Mouse (Mus musculus): ENCODE measurements at regions not wholly inside any gene's neighbourhood (a gene's known extent, or its start where the extent isn't known, plus 50 kb on each side); places are given as distances from the start of the nearest gene placed in this dataset.

GRCm38 (mm10) chr13:5306688-5307087 lies 554.6 kb upstream of the Klf6 start (continued):
- no peak for TF ChIP-seq ETS1 (IDR thresholded peaks at IDR 0.05; ENCODE audit: low read depth, low read length)

GRCm38 (mm10) chr13:5313297-5313696 lies 548.0 kb upstream of the Klf6 start:
- no peak overlapping the region for H3K9ac ChIP-seq (ENCODE audit: control insufficient read depth, low read depth, low read length, poor library complexity, severe bottlenecking)
- H3K27me3 ChIP-seq (ENCODE audit: control insufficient read depth in 1 of 2, insufficient read depth in 2 of 2, low read length in 2 of 2), result no peaks in the 10 kb centered on the region

GRCm38 (mm10) chr13:5315011-5315410 lies 546.3 kb upstream of the Klf6 start:
- no peaks in the 10 kb centered on the region for H3K9me3 ChIP-seq (replicated peaks; ENCODE audit: insufficient read depth, low read length)
- no peaks in the 10 kb centered on the region for H3K4me1 ChIP-seq (ENCODE audit: control insufficient read depth in 1 of 2, insufficient read depth in 2 of 2, low read length in 2 of 2)
- H3K36me3 ChIP-seq (ENCODE audit: control insufficient read depth in 1 of 2, insufficient read depth in 2 of 2, low read length in 2 of 2), result no peaks in the 10 kb centered on the region

More at GRCm38 (mm10) chr13:5313297-5313696, 548.0 kb upstream of the Klf6 start:
- Histone ChIP-seq H3K4me3 (ENCODE audit: control insufficient read depth in 1 of 2, insufficient read depth in 1 of 2, low read depth in 2 of 2, low read length in 2 of 2) (no peak overlapping the region), H3K79me2 (ENCODE audit: control insufficient read depth, insufficient read depth, low read length, poor library complexity) (no peaks in the 10 kb centered on the region), H3K36me3 (ENCODE audit: control insufficient read depth in 1 of 2, insufficient read depth in 2 of 2, low read length in 2 of 2) (no peaks in the 10 kb centered on the region), H3K9me3 (replicated peaks; ENCODE audit: insufficient read depth, low read length) (no peaks in the 10 kb centered on the region), H3K4me1 (ENCODE audit: control insufficient read depth in 1 of 2, insufficient read depth in 2 of 2, low read length in 2 of 2) (no peaks in the 10 kb centered on the region), H3K27ac (ENCODE audit: control insufficient read depth, low read depth, low read length) (no peak overlapping the region)
- DNase-seq (ENCODE audit: low read depth, low spot score), result no peak
- TF ChIP-seq GABPA (IDR thresholded peaks at IDR 0.05; ENCODE audit: low read depth, low read length) (no peak), HCFC1 (IDR thresholded peaks at IDR 0.05; ENCODE audit: low read depth, low read length) (no peak), MAZ (IDR thresholded peaks at IDR 0.05; ENCODE audit: low read depth, low read length) (no peak), NRF1 (IDR thresholded peaks at IDR 0.05; ENCODE audit: insufficient read depth, low read depth, low read length, poor library complexity, severe bottlenecking) (no peak), RAD21 (IDR thresholded peaks at IDR 0.05; ENCODE audit: low read depth, low read length) (no peak), ELF1 (IDR thresholded peaks at IDR 0.05; ENCODE audit: low read depth, low read length) (no peak), MEF2A (IDR thresholded peaks at IDR 0.05; ENCODE audit: extremely low read depth, insufficient replicate concordance, low read depth, low read length, poor library complexity, severe bottlenecking) (no peak), TBP (IDR thresholded peaks at IDR 0.05; ENCODE audit: low read depth, low read length) (no peak), POLR2AphosphoS5 (IDR thresholded peaks at IDR 0.05; ENCODE audit: borderline replicate concordance, low read depth, low read length) (no peak), MYC (IDR thresholded peaks at IDR 0.05; ENCODE audit: low read depth, low read length) (no peak), SIN3A (IDR thresholded peaks at IDR 0.05; ENCODE audit: low read length) (no peak), GATA1 (IDR thresholded peaks at IDR 0.05; ENCODE audit: low read depth, low read length) (no peak), POLR2AphosphoS2 (IDR thresholded peaks at IDR 0.05; ENCODE audit: low read length) (no peak), UBTF (IDR thresholded peaks at IDR 0.05; ENCODE audit: borderline replicate concordance, insufficient read depth, low read depth, low read length) (no peak), POLR2A (IDR thresholded peaks at IDR 0.05; ENCODE audit: control insufficient read depth in 1 of 2, insufficient read depth in 1 of 2, low read depth in 1 of 2, low read length in 2 of 2, poor library complexity in 1 of 2) (no peak), ZMIZ1 (IDR thresholded peaks at IDR 0.05; ENCODE audit: low read depth, low read length) (no peak), BHLHE40 (IDR thresholded peaks at IDR 0.05; ENCODE audit: borderline replicate concordance, low read depth, low read length) (no peak), KAT2A (conservative IDR thresholded peaks at IDR 0.05; ENCODE audit: low read depth, low read length) (no peak), EP300 (IDR thresholded peaks at IDR 0.05; ENCODE audit: low read depth in 1 of 2, low read length in 2 of 2) (no peak), CTCF (IDR thresholded peaks at IDR 0.05 in 2 of 3, conservative IDR thresholded peaks at IDR 0.05 in 1 of 3; ENCODE audit: control insufficient read depth in 1 of 3, insufficient read depth in 1 of 3, low read depth in 2 of 3, low read length in 3 of 3, poor library complexity in 1 of 3, severe bottlenecking in 1 of 3) (no peak)

More at GRCm38 (mm10) chr13:5315011-5315410, 546.3 kb upstream of the Klf6 start:
- Histone ChIP-seq H3K27ac (ENCODE audit: control insufficient read depth, low read depth, low read length) (no peak overlapping the region), H3K9ac (ENCODE audit: control insufficient read depth, low read depth, low read length, poor library complexity, severe bottlenecking) (no peak overlapping the region), H3K4me3 (ENCODE audit: control insufficient read depth in 1 of 2, insufficient read depth in 1 of 2, low read depth in 2 of 2, low read length in 2 of 2) (no peak overlapping the region), H3K27me3 (ENCODE audit: control insufficient read depth in 1 of 2, insufficient read depth in 2 of 2, low read length in 2 of 2) (no peaks in the 10 kb centered on the region), H3K79me2 (ENCODE audit: control insufficient read depth, insufficient read depth, low read length, poor library complexity) (no peaks in the 10 kb centered on the region)
- no peak for TF ChIP-seq CHD2 (IDR thresholded peaks at IDR 0.05; ENCODE audit: low read length)
- no peak for DNase-seq (ENCODE audit: low read depth, low spot score)

All from MEL (cell line).